Mouse (Mus musculus): ENCODE measurements around the gene Selenov. TPM values are rescaled to one million over a fixed set of nuclear protein-coding genes. Genes with fewer than 3 reads are reported as not detected.
A peak's percentile ranks its signal among the peaks of the same experiment; 100 is the strongest.

The Selenov gene
- polyA plus RNA-seq, 1 experiment from 2014 or later: not detected

GRCm38 (mm10) chr7:28294481-28294880 is 3.5 kb upstream of the Selenov start:
- peak overlapping the region; percentile 38 for H3K9ac ChIP-seq
- no peaks in the 10 kb centered on the region for H3K9me3 ChIP-seq (ENCODE audit: low read depth, low read length)
- no peak overlapping the region for H3K27ac ChIP-seq (ENCODE audit: low read depth)
- H3K4me1 ChIP-seq (ENCODE audit: insufficient read depth): no peaks in the 10 kb centered on the region
- TF ChIP-seq CTCF (IDR thresholded peaks at IDR 0.05; ENCODE audit: low read depth): no peak
- peak overlapping the region; percentile 76 for H3K4me2 ChIP-seq
- H3K4me3 ChIP-seq (ENCODE audit: low read depth, low read length): peak overlapping the region; percentile 44
- 6% methylated on average over 63 of the region's 63 CpGs for WGBS
- ATAC-seq (ENCODE audit: insufficient read depth): peak; percentile 71
- DNase-seq: peak; percentile 88
- H3K36me3 ChIP-seq (ENCODE audit: insufficient read depth): no peaks in the 10 kb centered on the region
- peaks cover 77% of the 10 kb centered on the region for H3K27me3 ChIP-seq (ENCODE audit: insufficient read depth, low read length)

- H3K4me2 ChIP-seq: peak overlapping the region; percentile 57
- DNase-seq: peak; percentile 28
- TF ChIP-seq CTCF (IDR thresholded peaks at IDR 0.05; ENCODE audit: low read depth): peak; percentile 26; the same call in 1 of the 2 replicates
- peak overlapping the region; percentile 0; the same call in 1 of the 2 replicates for H3K9ac ChIP-seq
- H3K27me3 ChIP-seq (ENCODE audit: insufficient read depth, low read length): peaks cover 65% of the 10 kb centered on the region
- no peaks in the 10 kb centered on the region for H3K36me3 ChIP-seq (ENCODE audit: insufficient read depth)
- peak overlapping the region; percentile 19 for H3K4me3 ChIP-seq (ENCODE audit: low read depth, low read length)
- ATAC-seq (ENCODE audit: insufficient read depth): no peak; the same call in 1 of the 2 replicates
- H3K9me3 ChIP-seq (ENCODE audit: low read depth, low read length): no peaks in the 10 kb centered on the region
- 1% methylated on average over 18 of the region's 18 CpGs for whole genome bisulfite sequencing
- H3K27ac ChIP-seq (ENCODE audit: low read depth): no peak overlapping the region
- no peaks in the 10 kb centered on the region for H3K4me1 ChIP-seq (ENCODE audit: insufficient read depth)
Measured at GRCm38 (mm10) chr7:28290165-28290564, 821 bp downstream of the Selenov start.

GRCm38 (mm10) chr7:28280630-28281029 is 10.4 kb downstream of the Selenov start:
- ATAC-seq (ENCODE audit: insufficient read depth): no peak
- Histone ChIP-seq H3K27ac (ENCODE audit: low read depth) (no peak overlapping the region), H3K4me1 (ENCODE audit: insufficient read depth) (0 out of 2 replicates have a peak, but pooled peaks cover 6% of the 10 kb centered on the region), H3K9ac (no peak overlapping the region), H3K4me2 (no peak overlapping the region), H3K36me3 (ENCODE audit: insufficient read depth) (no peaks in the 10 kb centered on the region), H3K9me3 (ENCODE audit: low read depth, low read length) (no peaks in the 10 kb centered on the region), H3K27me3 (ENCODE audit: insufficient read depth, low read length) (no peaks in the 10 kb centered on the region), H3K4me3 (ENCODE audit: low read depth, low read length) (no peak overlapping the region)
- no peak for DNase-seq
- WGBS: 74% methylated on average over 7 of the region's 7 CpGs
- no peak for TF ChIP-seq CTCF (IDR thresholded peaks at IDR 0.05; ENCODE audit: low read depth)

GRCm38 (mm10) chr7:28278279-28278652 is 12.7 kb downstream of the Selenov start:
- Histone ChIP-seq H3K9me3 (ENCODE audit: low read depth, low read length) (no peaks in the 10 kb centered on the region), H3K36me3 (ENCODE audit: insufficient read depth) (no peaks in the 10 kb centered on the region), H3K27ac (ENCODE audit: low read depth) (no peak overlapping the region), H3K27me3 (ENCODE audit: insufficient read depth, low read length) (no peaks in the 10 kb centered on the region), H3K4me1 (ENCODE audit: insufficient read depth) (0 out of 2 replicates have a peak, but pooled peaks cover 6% of the 10 kb centered on the region), H3K9ac (peak overlapping the region; percentile 85), H3K4me3 (ENCODE audit: low read depth, low read length) (peak overlapping the region; percentile 67), H3K4me2 (peak overlapping the region; percentile 88)
- no peak for ATAC-seq (ENCODE audit: insufficient read depth)
- WGBS: 83% methylated on average over 7 of the region's 7 CpGs
- no peak for TF ChIP-seq CTCF (IDR thresholded peaks at IDR 0.05; ENCODE audit: low read depth)
- DNase-seq: no peak

- Histone ChIP-seq H3K4me1 (ENCODE audit: insufficient read depth) (0 out of 2 replicates have a peak, but pooled peaks cover 6% of the 10 kb centered on the region), H3K27ac (ENCODE audit: low read depth) (peak within 1 kb of the TSS; percentile 60; the same call in 1 of the 2 replicates), H3K27me3 (ENCODE audit: insufficient read depth, low read length) (no peaks in the 10 kb centered on the region), H3K4me3 (ENCODE audit: low read depth, low read length) (peak within 1 kb of the TSS; percentile 67), H3K4me2 (peak within 1 kb of the TSS; percentile 88), H3K9ac (peak within 1 kb of the TSS; percentile 85), H3K36me3 (ENCODE audit: insufficient read depth) (peaks cover under 1% of the 10 kb centered on the region; the same call in 1 of the 2 replicates), H3K9me3 (ENCODE audit: low read depth, low read length) (no peaks in the 10 kb centered on the region)
- peak; percentile 97 for DNase-seq
- peak; percentile 95 for TF ChIP-seq CTCF (IDR thresholded peaks at IDR 0.05; ENCODE audit: low read depth)
- WGBS: 3% methylated on average over 61 of the region's 68 CpGs
- ATAC-seq (ENCODE audit: insufficient read depth): peak; percentile 74
Measured at GRCm38 (mm10) chr7:28277615-28278278, 13.2 kb downstream of the Selenov start, which contains the start of gene Eid2b. TSS of gene Eid2b (plus strand) at chr7:28277739.

- no peak for TF ChIP-seq CTCF (IDR thresholded peaks at IDR 0.05; ENCODE audit: low read depth)
- H3K36me3 ChIP-seq (ENCODE audit: insufficient read depth): peaks cover 5% of the 10 kb centered on the region; the same call in 1 of the 2 replicates
- no peaks in the 10 kb centered on the region for H3K27me3 ChIP-seq (ENCODE audit: insufficient read depth, low read length)
- H3K4me3 ChIP-seq (ENCODE audit: low read depth, low read length): no peak overlapping the region; the same call in 1 of the 2 replicates
- 0 out of 2 replicates have a peak, but pooled peaks cover 6% of the 10 kb centered on the region for H3K4me1 ChIP-seq (ENCODE audit: insufficient read depth)
- no peak overlapping the region for H3K9ac ChIP-seq
- peak; percentile 43 for ATAC-seq (ENCODE audit: insufficient read depth)
- no peaks in the 10 kb centered on the region for H3K9me3 ChIP-seq (ENCODE audit: low read depth, low read length)
- no peak for DNase-seq
- H3K4me2 ChIP-seq: no peak overlapping the region; the same call in 1 of the 2 replicates
- 56% methylated on average over 8 of the region's 8 CpGs for WGBS
- no peak overlapping the region for H3K27ac ChIP-seq (ENCODE audit: low read depth)
Measured at GRCm38 (mm10) chr7:28277237-28277614, 13.8 kb downstream of the Selenov start.

- H3K9me3 ChIP-seq (ENCODE audit: low read depth, low read length): no peaks in the 10 kb centered on the region
- no peak overlapping the region for H3K27ac ChIP-seq (ENCODE audit: low read depth)
- ATAC-seq (ENCODE audit: insufficient read depth): no peak
- H3K9ac ChIP-seq: no peak overlapping the region
- peaks cover 11% of the 10 kb centered on the region; the same call in 1 of the 2 replicates for H3K36me3 ChIP-seq (ENCODE audit: insufficient read depth)
- TF ChIP-seq CTCF (IDR thresholded peaks at IDR 0.05; ENCODE audit: low read depth): peak; percentile 32
- no peaks in the 10 kb centered on the region for H3K27me3 ChIP-seq (ENCODE audit: insufficient read depth, low read length)
- H3K4me1 ChIP-seq (ENCODE audit: insufficient read depth): peaks cover 5% of the 10 kb centered on the region; the same call in 1 of the 2 replicates
- 65% methylated on average over 3 of the region's 3 CpGs for WGBS
- H3K4me2 ChIP-seq: no peak overlapping the region
- DNase-seq: no peak
- H3K4me3 ChIP-seq (ENCODE audit: low read depth, low read length): no peak overlapping the region
Measured at GRCm38 (mm10) chr7:28271761-28272160, 19.2 kb downstream of the Selenov start.
